Comparison of ENCODE assay signal across 38 mouse cellular contexts in the genomic region with DNA sequence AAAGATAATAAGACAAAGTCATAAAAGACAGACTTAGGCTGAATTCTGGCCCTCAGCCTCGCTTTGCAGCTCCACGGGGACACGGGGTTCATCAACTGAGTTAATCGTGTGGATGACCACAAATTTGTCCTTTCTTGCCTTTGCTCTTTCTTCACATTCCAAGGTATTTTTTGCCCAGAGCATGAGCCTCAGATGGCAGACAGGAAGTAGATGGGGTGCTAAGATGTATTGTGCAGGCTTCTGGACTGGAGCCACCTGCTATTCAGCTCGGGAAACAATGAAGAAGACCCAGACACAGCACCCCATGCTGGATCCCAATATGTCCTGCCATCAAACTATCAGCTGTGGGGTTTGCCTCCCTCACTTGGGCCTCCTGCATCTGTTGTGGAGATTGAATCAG. TPM values are rescaled to one million over a fixed set of nuclear protein-coding genes. Genes with fewer than 3 reads are reported as not detected.
A peak's percentile ranks its signal among the peaks of the same experiment; 100 is the strongest.
DNase-seq lines count a peak whose midpoint lies in the region; ATAC-seq and TF ChIP-seq lines count a peak whose summit lies in the region.
"Had no signal": no experiment of that assay in that cellular context is flagged by ENCODE, and none has a peak within 500 bp of the region (broad histone marks: within the 10 kb centered on the region; RNA-seq: fewer than 3 reads in every experiment).

No protein-coding gene starts in this region.

- 46% methylated on average over 5 of the region's 5 CpGs for WGBS in forebrain, embryonic 13.5 days
- 73% methylated on average over 5 of the region's 5 CpGs for WGBS in forebrain, embryonic 11.5 days
- 41% methylated on average over 5 of the region's 5 CpGs for WGBS in hindbrain, postnatal 0 days
- WGBS in hindbrain, embryonic 14.5 days, result 65% methylated on average over 5 of the region's 5 CpGs
- WGBS in midbrain, postnatal 0 days, result 54% methylated on average over 5 of the region's 5 CpGs
- WGBS in midbrain, embryonic 10.5 days, result 92% methylated on average over 5 of the region's 5 CpGs
- 45% methylated on average over 5 of the region's 5 CpGs for WGBS in olfactory bulb, adult 2 months

- no peak for ATAC-seq in forebrain, embryonic 13.5 days
- ATAC-seq in forebrain, embryonic 11.5 days (replicated peaks; ENCODE audit: low FRiP score), result no peak
- ATAC-seq in hindbrain, postnatal 0 days, result no peak
- no peak for ATAC-seq in hindbrain, embryonic 14.5 days (ENCODE audit: low FRiP score)
- no peak for ATAC-seq in midbrain, postnatal 0 days (ENCODE audit: low FRiP score)
- ATAC-seq: forebrain, embryonic 16.5 days; inflammation-experienced regulatory T-cells, adult 6 months; liver, embryonic 12.5 days; liver, postnatal 0 days had no signal

- H3K4me2 ChIP-seq in forebrain, embryonic 13.5 days, result peak overlapping the region; percentile 30; the same call in 1 of the 2 replicates
- no peak overlapping the region for H3K4me2 ChIP-seq in forebrain, embryonic 11.5 days (ENCODE audit: low read depth, low read length, severe bottlenecking)
- H3K4me2 ChIP-seq in hindbrain, postnatal 0 days (ENCODE audit: low read depth, low read length), result no peak overlapping the region
- no peak overlapping the region for H3K4me2 ChIP-seq in hindbrain, embryonic 14.5 days (replicated peaks)
- H3K4me2 ChIP-seq in midbrain, postnatal 0 days (ENCODE audit: low read depth, low read length, poor library complexity, severe bottlenecking), result no peak overlapping the region
- H3K4me2 ChIP-seq: heart, embryonic 13.5 days; liver, embryonic 12.5 days; neural tube, embryonic 12.5 days; stomach, embryonic 15.5 days had no signal

- TF ChIP-seq POLR2A in olfactory bulb, adult 2 months (IDR thresholded peaks at IDR 0.05; ENCODE audit: insufficient read depth, low read depth, low read length), result no peak

- no peak overlapping the region for H3K4me3 ChIP-seq in forebrain, embryonic 13.5 days
- H3K4me3 ChIP-seq in forebrain, embryonic 11.5 days (ENCODE audit: low read depth, low read length), result no peak overlapping the region
- H3K4me3 ChIP-seq in hindbrain, postnatal 0 days (ENCODE audit: low read length), result no peak overlapping the region
- H3K4me3 ChIP-seq in hindbrain, embryonic 14.5 days (replicated peaks; ENCODE audit: low read length), result no peak overlapping the region
- no peak overlapping the region for H3K4me3 ChIP-seq in midbrain, postnatal 0 days (ENCODE audit: low read depth, low read length)
- no peak overlapping the region for H3K4me3 ChIP-seq in midbrain, embryonic 10.5 days
- no peak overlapping the region for H3K4me3 ChIP-seq in olfactory bulb, adult 2 months (ENCODE audit: insufficient read depth, low read depth, low read length)
- H3K4me3 ChIP-seq: erythroblast, embryonic 14.5 days; heart, embryonic 13.5 days; liver, embryonic 12.5 days; megakaryocyte, embryonic 14.5 days; midbrain, embryonic 13.5 days; neural tube, embryonic 12.5 days; stomach, embryonic 15.5 days had no signal

- peaks cover 34% of the 10 kb centered on the region for H3K4me1 ChIP-seq in forebrain, embryonic 13.5 days
- no peaks in the 10 kb centered on the region for H3K4me1 ChIP-seq in forebrain, embryonic 11.5 days (replicated peaks; ENCODE audit: control insufficient read depth, insufficient read depth, low read length)
- peaks cover 12% of the 10 kb centered on the region for H3K4me1 ChIP-seq in hindbrain, postnatal 0 days (ENCODE audit: insufficient read depth, low read length)
- peaks cover 26% of the 10 kb centered on the region for H3K4me1 ChIP-seq in hindbrain, embryonic 14.5 days (replicated peaks; ENCODE audit: control insufficient read depth, insufficient read depth, low read length)
- peaks cover 12% of the 10 kb centered on the region for H3K4me1 ChIP-seq in midbrain, postnatal 0 days (ENCODE audit: insufficient read depth, low read length)
- H3K4me1 ChIP-seq in midbrain, embryonic 10.5 days, result peaks cover 13% of the 10 kb centered on the region
- peaks cover 10% of the 10 kb centered on the region; the same call in 1 of the 2 replicates for H3K4me1 ChIP-seq in olfactory bulb, adult 2 months (ENCODE audit: control insufficient read depth, insufficient read depth, low read length)
- H3K4me1 ChIP-seq: heart, embryonic 13.5 days; liver, embryonic 12.5 days; megakaryocyte, embryonic 14.5 days; stomach, embryonic 15.5 days had no signal

- no peaks in the 10 kb centered on the region for H3K27me3 ChIP-seq in forebrain, embryonic 13.5 days
- H3K27me3 ChIP-seq in forebrain, embryonic 11.5 days (ENCODE audit: control insufficient read depth, insufficient read depth, low read length), result no peaks in the 10 kb centered on the region
- no peaks in the 10 kb centered on the region for H3K27me3 ChIP-seq in hindbrain, postnatal 0 days (ENCODE audit: insufficient read depth, low read length)
- H3K27me3 ChIP-seq in hindbrain, embryonic 14.5 days (ENCODE audit: control insufficient read depth, insufficient read depth, low read length), result no peaks in the 10 kb centered on the region
- H3K27me3 ChIP-seq in midbrain, postnatal 0 days (ENCODE audit: insufficient read depth, low read length), result no peaks in the 10 kb centered on the region
- no peaks in the 10 kb centered on the region for H3K27me3 ChIP-seq in midbrain, embryonic 10.5 days (ENCODE audit: low read depth, poor library complexity, severe bottlenecking)
- H3K27me3 ChIP-seq: heart, embryonic 13.5 days; liver, embryonic 12.5 days; midbrain, embryonic 13.5 days; neural tube, embryonic 12.5 days; stomach, embryonic 15.5 days had no signal

- H3K9me3 ChIP-seq in forebrain, embryonic 13.5 days (replicated peaks), result no peaks in the 10 kb centered on the region
- no peaks in the 10 kb centered on the region for H3K9me3 ChIP-seq in forebrain, embryonic 11.5 days (ENCODE audit: control insufficient read depth, low read length)
- no peaks in the 10 kb centered on the region for H3K9me3 ChIP-seq in hindbrain, postnatal 0 days (ENCODE audit: low read length)
- no peaks in the 10 kb centered on the region for H3K9me3 ChIP-seq in hindbrain, embryonic 14.5 days (ENCODE audit: control insufficient read depth, low read length)
- H3K9me3 ChIP-seq in midbrain, postnatal 0 days (ENCODE audit: low read length), result no peaks in the 10 kb centered on the region
- H3K9me3 ChIP-seq in midbrain, embryonic 10.5 days (replicated peaks), result no peaks in the 10 kb centered on the region
- H3K9me3 ChIP-seq: G1E; heart, embryonic 13.5 days; liver, embryonic 12.5 days; megakaryocyte, embryonic 14.5 days; midbrain, embryonic 13.5 days; neural tube, embryonic 12.5 days; stomach, embryonic 15.5 days had no signal

- DNase-seq in forebrain, embryonic 11.5 days (ENCODE audit: low spot score), result no peak
- peak; percentile 34 for DNase-seq in hindbrain, postnatal 0 days (ENCODE audit: low spot score)
- DNase-seq in hindbrain, embryonic 14.5 days (ENCODE audit: low spot score), result no peak
- DNase-seq in midbrain, postnatal 0 days (ENCODE audit: low spot score), result peak; percentile 20
- no peak for DNase-seq in midbrain, embryonic 10.5 days (ENCODE audit: low spot score)
- no peak for DNase-seq in left cerebral cortex, postnatal 4 days
- DNase-seq: adrenal gland, postnatal 14 days; cerebellum, adult 11-12 months; heart, postnatal 10 days; kidney, adult 11 months; kidney, postnatal 25 days; liver, postnatal 0 days; lung, postnatal 4 days; right cerebral cortex, postnatal 25 days had no signal

- H3K27ac ChIP-seq in forebrain, embryonic 13.5 days, result 0 out of 2 replicates have a peak overlapping the region, but pooled peaks have one; percentile 35
- H3K27ac ChIP-seq in forebrain, embryonic 11.5 days (ENCODE audit: low read depth, low read length), result no peak overlapping the region
- H3K27ac ChIP-seq in hindbrain, postnatal 0 days, result no peak overlapping the region
- no peak overlapping the region for H3K27ac ChIP-seq in hindbrain, embryonic 14.5 days
- no peak overlapping the region for H3K27ac ChIP-seq in midbrain, postnatal 0 days (ENCODE audit: low read depth, low read length)
- H3K27ac ChIP-seq in midbrain, embryonic 10.5 days (replicated peaks), result no peak overlapping the region
- H3K27ac ChIP-seq in olfactory bulb, adult 2 months (ENCODE audit: insufficient read depth, low read depth, low read length), result 0 out of 2 replicates have a peak overlapping the region, but pooled peaks have one; percentile 28
- H3K27ac ChIP-seq: heart, embryonic 13.5 days; liver, embryonic 12.5 days; neural tube, embryonic 12.5 days; stomach, embryonic 15.5 days had no signal

- no peak for TF ChIP-seq CTCF in hindbrain, postnatal 0 days (IDR thresholded peaks at IDR 0.05; ENCODE audit: low read depth)
- TF ChIP-seq CTCF in midbrain, postnatal 0 days (IDR thresholded peaks at IDR 0.05), result no peak
- TF ChIP-seq CTCF in olfactory bulb, adult 2 months (IDR thresholded peaks at IDR 0.05; ENCODE audit: insufficient read depth, low read depth, low read length), result no peak

- no peak overlapping the region for H3K9ac ChIP-seq in forebrain, embryonic 13.5 days
- no peak overlapping the region for H3K9ac ChIP-seq in forebrain, embryonic 11.5 days (ENCODE audit: low read length)
- H3K9ac ChIP-seq in hindbrain, postnatal 0 days (replicated peaks; ENCODE audit: low read length), result no peak overlapping the region
- no peak overlapping the region for H3K9ac ChIP-seq in hindbrain, embryonic 14.5 days
- H3K9ac ChIP-seq in midbrain, postnatal 0 days (replicated peaks; ENCODE audit: low read length, poor library complexity, severe bottlenecking), result no peak overlapping the region
- H3K9ac ChIP-seq: heart, embryonic 13.5 days; liver, embryonic 12.5 days; liver, postnatal 0 days; midbrain, embryonic 13.5 days; neural tube, embryonic 12.5 days; stomach, embryonic 15.5 days had no signal

- no peaks in the 10 kb centered on the region for H3K36me3 ChIP-seq in forebrain, embryonic 13.5 days (ENCODE audit: poor library complexity, severe bottlenecking)
- no peaks in the 10 kb centered on the region for H3K36me3 ChIP-seq in forebrain, embryonic 11.5 days (ENCODE audit: control insufficient read depth, insufficient read depth, low read length)
- H3K36me3 ChIP-seq in hindbrain, postnatal 0 days (ENCODE audit: insufficient read depth, low read length), result no peaks in the 10 kb centered on the region
- H3K36me3 ChIP-seq in hindbrain, embryonic 14.5 days (replicated peaks; ENCODE audit: control insufficient read depth, insufficient read depth), result no peaks in the 10 kb centered on the region
- H3K36me3 ChIP-seq in midbrain, postnatal 0 days (ENCODE audit: insufficient read depth, low read length), result no peaks in the 10 kb centered on the region
- H3K36me3 ChIP-seq in midbrain, embryonic 10.5 days, result no peaks in the 10 kb centered on the region
- H3K36me3 ChIP-seq: G1E; heart, embryonic 13.5 days; liver, embryonic 12.5 days; midbrain, embryonic 13.5 days; neural tube, embryonic 12.5 days; stomach, embryonic 15.5 days had no signal

- intact Hi-C loops in left cerebral cortex, postnatal 4 days (cut with DNase I), result no loop called here

RNA-seq across cellular contexts. Expression of a gene that starts 5.4 kb away (rescaled TPM):
- polyA plus RNA-seq in forebrain, embryonic 13.5 days (2015; fragmentation: Nextera tagmentation; extraction: Ambion mirVana), result not detected in 2 replicates
- polyA plus RNA-seq in forebrain, embryonic 11.5 days (2014; fragmentation: Nextera tagmentation; extraction: Ambion mirVana), result not detected in 2 replicates
- total RNA-seq in hindbrain, postnatal 0 days (2014; rRNA removed), result not detected in 2 replicates
- 0.25 TPM in 1 of 2 replicates, not detected in the other for polyA plus RNA-seq in hindbrain, postnatal 0 days (2015; fragmentation: Nextera tagmentation; extraction: Ambion mirVana)
- polyA plus RNA-seq in hindbrain, embryonic 14.5 days (2014; fragmentation: Nextera tagmentation; extraction: Ambion mirVana), result not detected in 2 replicates
- not detected in 2 replicates for total RNA-seq in midbrain, postnatal 0 days (2014; rRNA removed)
- 0.29 and 0.38 TPM in 2 replicates for polyA plus RNA-seq in midbrain, postnatal 0 days (2015; fragmentation: Nextera tagmentation; extraction: Ambion mirVana)
- not detected in 2 replicates for polyA plus RNA-seq in midbrain, embryonic 10.5 days (2016; fragmentation: Nextera tagmentation; extraction: Ambion mirVana)
- not detected in 2 replicates for polyA plus RNA-seq in olfactory bulb, adult 2 months (2012; ENCODE audit: insufficient read depth, insufficient read length, low replicate concordance, missing spikeins)
- total RNA-seq in left cerebral cortex, postnatal 4 days (2021), result not detected
- total RNA-seq: adrenal gland, postnatal 14 days; G1E; gastrocnemius, adult 8-10 months; gastrocnemius, postnatal 4 days; heart, adult 8-10 months; heart, postnatal 10 days; hematopoietic stem cell, adult 5-6 weeks; layer of hippocampus, adult 18-20 months; left cerebral cortex, adult 18-20 months; left cerebral cortex, postnatal 36 days had no signal
- polyA plus RNA-seq: cortical plate, adult 2 months; embryonic facial prominence, embryonic 14.5 days; erythroblast, embryonic 14.5 days; forebrain, embryonic 16.5 days; G1E; heart, embryonic 13.5 days; inflammation-experienced regulatory T-cells, adult 6 months; limb, embryonic 14.5 days; liver, embryonic 12.5 days; liver, postnatal 0 days; lung, embryonic 16.5 days; neural tube, embryonic 12.5 days; stomach, embryonic 15.5 days; urinary bladder, adult 2 months had no signal

RNA-seq across cellular contexts. Expression of a gene that starts 30.0 kb away (rescaled TPM):
- polyA plus RNA-seq in forebrain, embryonic 13.5 days (2015; fragmentation: Nextera tagmentation; extraction: Ambion mirVana), result 22.4 and 25.3 TPM in 2 replicates
- 32.2 and 36.1 TPM in 2 replicates for polyA plus RNA-seq in forebrain, embryonic 11.5 days (2014; fragmentation: Nextera tagmentation; extraction: Ambion mirVana)
- 13.5 and 20.5 TPM in 2 replicates for total RNA-seq in hindbrain, postnatal 0 days (2014; rRNA removed)
- 8.6 and 8.7 TPM in 2 replicates for polyA plus RNA-seq in hindbrain, postnatal 0 days (2015; fragmentation: Nextera tagmentation; extraction: Ambion mirVana)
- polyA plus RNA-seq in hindbrain, embryonic 14.5 days (2014; fragmentation: Nextera tagmentation; extraction: Ambion mirVana), result 21.3 and 24.3 TPM in 2 replicates
- total RNA-seq in midbrain, postnatal 0 days (2014; rRNA removed), result 25.6 and 33.2 TPM in 2 replicates
- polyA plus RNA-seq in midbrain, postnatal 0 days (2015; fragmentation: Nextera tagmentation; extraction: Ambion mirVana), result 9.3 and 10.5 TPM in 2 replicates
- polyA plus RNA-seq in midbrain, embryonic 10.5 days (2016; fragmentation: Nextera tagmentation; extraction: Ambion mirVana), result 26.0 and 29.1 TPM in 2 replicates
- polyA plus RNA-seq in olfactory bulb, adult 2 months (2012; ENCODE audit: insufficient read depth, insufficient read length, low replicate concordance, missing spikeins), result not detected in 2 replicates
- 10 to 100 TPM; 24.3 to 24.5 TPM for total RNA-seq in left cerebral cortex, postnatal 4 days (2021)

Comparison
In these comparisons a context has a peak if more than half of its experiments do, and no peak if none do; other contexts are left out.
1. H3K27ac ChIP-seq: peak in forebrain, embryonic 13.5 days (single experiment) and olfactory bulb, adult 2 months (single experiment); none in forebrain, embryonic 11.5 days (single experiment), hindbrain, postnatal 0 days (single experiment), hindbrain, embryonic 14.5 days (single experiment), midbrain, postnatal 0 days (single experiment) and midbrain, embryonic 10.5 days (single experiment).
2. DNase-seq: peak in hindbrain, postnatal 0 days (single experiment) and midbrain, postnatal 0 days (single experiment); none in forebrain, embryonic 11.5 days (single experiment), hindbrain, embryonic 14.5 days (single experiment), midbrain, embryonic 10.5 days (single experiment) and left cerebral cortex, postnatal 4 days (single experiment).